Mouse (Mus musculus) adipocyte (in vitro differentiated cells): ENCODE data around the gene Alg5.

Experiments used
- DNase-seq: peaks from one replicate; pipeline ENCODE4 v3.0.0-alpha.2; 2016; ENCODE audit warnings: low spot score

The Alg5 gene

DNA sequence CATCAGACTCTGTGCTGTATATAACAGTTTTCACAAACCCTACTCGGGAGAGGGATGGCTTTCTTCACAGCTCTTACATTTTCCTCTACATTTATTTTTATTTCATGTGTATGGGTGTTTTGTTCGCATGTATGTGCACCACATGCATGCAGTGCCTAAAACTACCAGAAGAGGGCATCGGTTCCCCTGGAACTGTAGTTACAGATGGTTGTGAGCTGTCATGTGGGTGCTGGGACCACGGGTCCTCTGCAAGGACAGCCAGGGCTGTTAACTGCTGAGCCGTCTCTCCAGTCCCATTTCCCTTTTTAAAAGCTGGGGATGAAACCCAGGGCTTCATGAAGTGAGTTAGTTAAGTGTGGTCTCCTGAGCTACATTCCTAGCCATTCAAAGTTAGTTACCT, 60.0 kb downstream of the Alg5 start:
- no peak for DNase-seq

DNA sequence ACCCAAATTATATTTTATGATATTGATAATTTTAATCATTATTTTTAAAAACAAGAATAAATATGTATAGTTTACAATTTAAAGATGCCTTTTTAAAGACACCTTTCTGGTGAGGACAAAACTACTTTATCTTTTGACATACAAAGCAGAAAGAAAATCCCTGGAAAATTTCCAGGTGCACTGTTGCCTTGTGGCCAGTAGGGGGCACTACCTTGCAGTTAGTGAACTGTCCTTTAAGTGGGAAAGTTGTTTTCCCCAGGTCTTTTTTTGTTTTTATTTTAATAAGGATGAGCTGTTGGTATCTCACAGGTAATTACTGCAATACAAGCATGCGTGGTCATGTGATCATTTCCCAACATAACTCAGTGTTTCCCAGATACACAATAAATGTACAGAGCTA, 60.5 kb downstream of the Alg5 start:
- peak; percentile 43 for DNase-seq

DNA sequence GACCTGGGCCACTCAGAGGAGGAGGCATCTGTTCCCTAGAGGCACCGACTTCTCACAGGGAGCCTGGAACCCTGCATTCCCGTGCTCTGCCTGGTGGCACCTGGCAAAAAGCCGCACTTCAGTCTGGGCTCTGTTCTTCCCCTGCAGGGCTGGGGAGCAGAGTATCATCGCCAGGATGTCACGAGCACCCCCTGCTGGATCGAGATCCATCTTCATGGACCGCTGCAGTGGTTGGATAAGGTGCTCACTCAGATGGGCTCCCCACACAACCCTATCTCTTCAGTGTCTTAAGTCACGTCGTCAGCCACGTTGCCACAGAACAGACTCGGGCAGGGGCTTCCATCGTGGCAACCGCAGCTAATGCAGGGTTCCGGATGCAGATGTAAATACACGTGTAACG, 61.9 kb downstream of the Alg5 start:
- no peak for DNase-seq
